Mouse (Mus musculus) thymus, adult 2 months (tissue): ENCODE data around the gene Dusp19.

Experiments used
- CTCF ChIP-seq: fragments of 200-500 bp; IDR thresholded peaks from 2 replicates; pipeline ENCODE4 v1.5.1; 2012; ENCODE audit warnings: mild to moderate bottlenecking, control low read depth, low read length, moderate library complexity, borderline replicate concordance; ENCODE audit not compliant: control insufficient read depth, poor library complexity, insufficient read depth; ENCODE audit errors: extremely low read depth
- POLR2A ChIP-seq: fragments of 200-500 bp; IDR thresholded peaks from 2 replicates; pipeline ENCODE4 v1.6.1; 2012; ENCODE audit warnings: mild to moderate bottlenecking, low read length, control low read depth, moderate library complexity; ENCODE audit not compliant: control insufficient read depth, poor library complexity, insufficient read depth; ENCODE audit errors: extremely low read depth

DNA sequence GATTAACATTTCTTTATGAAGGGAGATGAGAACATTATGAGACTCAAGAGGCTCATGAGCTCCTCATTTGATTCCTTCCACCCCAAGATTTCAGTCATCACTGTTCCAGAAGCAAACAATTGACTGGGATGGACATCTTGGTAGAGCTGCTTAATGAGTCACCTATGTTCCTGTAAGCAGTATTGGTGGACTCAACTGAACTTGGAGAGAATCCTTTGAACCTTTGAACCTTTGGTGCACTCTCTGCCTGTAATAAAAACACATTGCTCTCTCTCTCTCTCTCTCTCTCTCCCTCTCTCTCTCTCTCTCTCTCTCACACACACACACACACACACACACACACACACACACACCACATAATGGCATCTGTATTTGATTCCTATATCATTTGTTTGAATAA is 16.2 kb upstream of the Dusp19 start:
- TF ChIP-seq CTCF (no peak), POLR2A (no peak)
